Mouse (Mus musculus) hindbrain, embryonic 16.5 days (tissue): ENCODE results near the gene Plpp3. TPM values are rescaled to one million over a fixed set of nuclear protein-coding genes. Genes with fewer than 3 reads are reported as not detected.
A peak's percentile ranks its signal among the peaks of the same experiment; 100 is the strongest.

ENCODE experiments used
- ATAC-seq: fragments of 200-750 bp; cut with Nextera tagmentation; 2 replicates; pipeline ENCODE4 v1.8.0; 2017; ENCODE audit warnings: moderate TSS enrichment, moderate library complexity
- H3K27ac ChIP-seq: fragments of 300-500 bp; sonication (generic); 2 replicates; pipeline ENCODE4 v1.5.1; 2014; ENCODE audit warnings: low read depth, mild to moderate bottlenecking, control low read depth, low read length, moderate library complexity
- H3K27me3 ChIP-seq: fragments of 300-500 bp; sonication (generic); replicated peaks from 2 replicates; pipeline ENCODE4 v1.6.1; 2014; ENCODE audit warnings: low read length; ENCODE audit not compliant: control insufficient read depth, insufficient read depth
- H3K36me3 ChIP-seq: fragments of 300-500 bp; sonication (generic); 2 replicates; pipeline ENCODE4 v1.6.1; 2014; ENCODE audit warnings: mild to moderate bottlenecking, low read length, moderate library complexity, mixed read lengths; ENCODE audit not compliant: control insufficient read depth, insufficient read depth
- H3K4me1 ChIP-seq: fragments of 300-500 bp; sonication (generic); 2 replicates; pipeline ENCODE4 v1.6.1; 2014; ENCODE audit warnings: low read depth, low read length; ENCODE audit not compliant: control insufficient read depth, insufficient read depth
- H3K4me2 ChIP-seq: fragments of 300-500 bp; sonication (generic); 2 replicates; pipeline ENCODE4 v1.6.1; 2014; ENCODE audit warnings: mild to moderate bottlenecking, low read length, control low read depth, moderate library complexity
- H3K4me3 ChIP-seq: fragments of 300-500 bp; sonication (generic); 2 replicates; pipeline ENCODE4 v1.5.1; 2014; ENCODE audit warnings: mild to moderate bottlenecking, low read length, control low read depth, moderate library complexity
- H3K9ac ChIP-seq: fragments of 300-500 bp; sonication (generic); 2 replicates; pipeline ENCODE4 v1.6.1; 2014; ENCODE audit warnings: low read depth, mild to moderate bottlenecking, control low read depth, low read length, moderate library complexity
- H3K9me3 ChIP-seq: fragments of 300-500 bp; sonication (generic); 2 replicates; pipeline ENCODE4 v1.6.1; 2014; ENCODE audit warnings: mild to moderate bottlenecking, low read length, moderate library complexity; ENCODE audit not compliant: control insufficient read depth
- WGBS: fragments of 180-500 bp; shearing (Covaris S2); extraction: QIAGEN DNeasy Blood & Tissue Kit; methylation state at CpG from one replicate; pipeline ENCODE4 v1.1.7; 2014; 5-methylcytosine and 5-hydroxymethylcytosine counted together
- polyA plus RNA-seq: library from polyadenylated mRNA; unstranded; fragments of >200 nt; fragmentation: Nextera tagmentation; extraction: Ambion mirVana; gene quantifications from 2 replicates; pipeline ENCODE4 v1.2.1, GENCODE M21; 2015

Gene Plpp3
- polyA plus RNA-seq, 1 experiment from 2014 or later = 122 TPM

DNA sequence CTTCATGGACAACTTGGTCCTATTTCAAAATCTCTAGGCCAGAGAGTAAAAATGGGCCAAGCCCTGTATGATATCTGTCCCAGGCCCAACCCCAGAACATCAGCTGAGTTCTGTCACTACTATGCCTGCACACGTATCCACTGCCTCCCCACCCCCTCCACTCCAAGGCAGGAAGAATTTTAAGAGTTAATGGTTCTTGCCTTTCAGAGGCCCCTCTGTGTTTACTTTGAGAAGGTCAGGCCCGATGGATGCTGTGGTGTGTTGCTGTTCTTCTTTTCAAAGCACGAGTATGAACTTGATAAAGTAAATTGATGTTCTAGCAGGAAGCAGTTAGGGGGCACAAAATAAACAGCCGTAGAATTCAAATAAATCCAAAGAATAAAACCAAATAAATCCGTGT lies 35.5 kb downstream of the Plpp3 start:
- Histone ChIP-seq H3K4me1 (no peaks in the 10 kb centered on the region; the same call in none of the 2 replicates), H3K4me2 (no peak overlapping the region), H3K9ac (no peak overlapping the region), H3K27ac (no peak overlapping the region), H3K27me3 (no peaks in the 10 kb centered on the region), H3K36me3 (no peaks in the 10 kb centered on the region), H3K4me3 (no peak overlapping the region), H3K9me3 (no peaks in the 10 kb centered on the region)
- WGBS = 37% methylated on average over 5 of the region's 5 CpGs
- ATAC-seq = no peak

DNA sequence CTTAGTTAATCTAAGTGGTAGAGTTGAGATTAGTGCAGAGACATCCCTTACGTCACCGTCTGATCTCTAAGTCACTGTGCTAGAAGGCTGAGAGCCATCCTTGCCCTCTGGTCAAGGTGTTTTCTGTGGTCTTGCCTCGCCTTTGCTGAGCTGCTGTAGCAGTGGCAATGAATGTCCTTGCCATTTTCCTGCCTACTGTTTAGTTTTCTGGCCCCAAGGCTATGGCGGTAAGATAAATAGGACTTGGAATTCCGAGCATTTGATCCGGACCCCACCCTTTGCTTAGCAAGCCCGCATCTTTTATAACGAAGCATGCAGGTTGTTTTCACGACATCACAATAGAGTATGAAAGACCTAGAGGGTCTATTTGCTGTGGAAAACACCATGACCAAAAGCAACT lies 38.1 kb downstream of the Plpp3 start:
- Histone ChIP-seq H3K4me2 (no peak overlapping the region), H3K27ac (no peak overlapping the region), H3K36me3 (no peaks in the 10 kb centered on the region), H3K4me1 (no peaks in the 10 kb centered on the region; the same call in none of the 2 replicates), H3K9me3 (no peaks in the 10 kb centered on the region), H3K4me3 (no peak overlapping the region), H3K9ac (no peak overlapping the region), H3K27me3 (no peaks in the 10 kb centered on the region)
- ATAC-seq = no peak
- 76% methylated on average over 9 of the region's 9 CpGs for WGBS

DNA sequence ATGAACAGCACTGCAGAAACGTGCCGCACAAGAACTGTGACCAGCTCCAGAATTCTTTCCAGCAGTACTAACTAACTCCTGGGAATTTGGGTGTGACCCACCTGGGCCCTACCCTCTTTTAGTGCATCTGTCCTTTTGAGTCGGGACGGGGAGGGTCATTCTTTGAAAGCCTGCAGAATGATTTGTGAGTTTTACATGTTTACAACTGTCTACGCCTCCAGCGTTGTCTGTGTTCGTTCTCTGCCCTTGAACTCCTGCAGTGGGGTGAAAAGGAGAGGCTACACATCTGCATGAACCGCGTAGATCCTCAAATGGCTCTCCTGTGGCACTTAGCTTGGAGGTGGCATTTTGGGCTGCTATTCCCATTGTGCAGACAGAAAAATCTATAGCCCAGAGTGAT lies 39.0 kb downstream of the Plpp3 start:
- H3K4me2 ChIP-seq = no peak overlapping the region
- H3K4me1 ChIP-seq = no peaks in the 10 kb centered on the region; the same call in none of the 2 replicates
- H3K27ac ChIP-seq = no peak overlapping the region
- H3K9ac ChIP-seq = no peak overlapping the region
- no peaks in the 10 kb centered on the region for H3K36me3 ChIP-seq
- WGBS = 78% methylated on average over 9 of the region's 9 CpGs
- H3K27me3 ChIP-seq = no peaks in the 10 kb centered on the region
- no peaks in the 10 kb centered on the region for H3K9me3 ChIP-seq
- H3K4me3 ChIP-seq = no peak overlapping the region
- no peak for ATAC-seq

DNA sequence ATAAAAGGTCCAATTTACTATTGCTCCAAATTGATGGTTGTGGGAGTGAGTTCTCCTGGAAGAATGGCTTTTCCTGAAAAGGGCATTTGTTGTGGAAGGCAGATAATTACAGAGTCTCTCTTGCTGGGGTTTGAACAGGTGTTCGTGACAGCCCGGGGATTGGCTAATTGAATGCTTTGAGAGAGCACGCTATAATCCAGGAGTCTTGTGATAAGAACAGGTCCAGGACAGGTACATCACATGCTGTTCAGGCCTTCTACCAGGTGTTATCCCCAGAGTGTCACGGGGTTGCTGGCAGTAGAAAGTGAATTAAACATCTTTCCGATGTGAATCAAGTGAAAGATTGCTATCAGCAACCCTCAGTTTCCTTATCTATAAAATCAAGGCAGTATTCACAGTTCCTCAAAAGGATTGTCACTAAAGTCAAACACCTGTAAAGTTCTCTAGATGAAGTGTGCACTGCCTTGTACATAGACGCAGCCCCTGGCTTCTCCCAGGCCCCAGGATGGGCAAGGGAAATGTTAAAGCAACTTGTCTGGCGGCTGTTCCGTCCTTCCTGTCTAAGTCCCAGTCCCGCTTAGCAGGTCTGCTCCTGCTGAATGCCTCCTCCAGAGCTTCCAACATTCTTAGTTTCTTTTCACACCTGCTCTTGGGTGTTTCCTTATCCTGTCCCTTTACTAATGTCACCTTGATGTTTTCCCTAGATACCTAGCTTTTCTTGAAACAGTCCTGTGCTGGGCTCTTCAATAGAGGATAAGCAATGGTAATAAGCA lies 40.0 kb downstream of the Plpp3 start:
- Histone ChIP-seq H3K36me3 (no peaks in the 10 kb centered on the region), H3K9me3 (no peaks in the 10 kb centered on the region), H3K4me1 (no peaks in the 10 kb centered on the region; the same call in 1 of the 2 replicates), H3K9ac (no peak overlapping the region), H3K27me3 (no peaks in the 10 kb centered on the region), H3K27ac (no peak overlapping the region), H3K4me2 (no peak overlapping the region), H3K4me3 (no peak overlapping the region)
- WGBS = 79% methylated on average over 9 of the region's 9 CpGs
- no peak for ATAC-seq

DNA sequence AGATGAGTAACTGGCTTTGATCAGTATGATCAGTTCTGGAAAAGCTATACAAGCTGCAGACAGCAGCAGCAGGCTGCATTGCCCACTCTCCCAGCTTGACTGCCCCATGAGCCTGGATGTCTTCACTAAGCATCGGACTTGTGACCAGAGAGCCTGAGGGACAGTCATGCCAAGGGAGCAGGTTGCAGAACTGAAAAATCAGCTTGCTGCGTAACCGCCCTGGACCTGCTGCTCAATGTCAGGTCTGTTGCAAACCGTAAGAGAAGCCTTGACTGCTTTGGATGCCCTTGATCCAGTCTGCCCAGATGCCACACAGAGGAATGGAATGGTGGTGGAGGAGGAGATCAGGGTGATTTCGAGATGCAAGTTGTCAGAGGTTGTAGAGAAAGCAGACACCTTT lies 41.5 kb downstream of the Plpp3 start:
- H3K36me3 ChIP-seq = no peaks in the 10 kb centered on the region
- H3K4me2 ChIP-seq = no peak overlapping the region
- 88% methylated on average over 5 of the region's 5 CpGs for WGBS
- ATAC-seq = no peak
- no peaks in the 10 kb centered on the region for H3K9me3 ChIP-seq
- H3K4me1 ChIP-seq = peaks cover 5% of the 10 kb centered on the region
- no peak overlapping the region for H3K9ac ChIP-seq
- no peak overlapping the region for H3K4me3 ChIP-seq
- no peak overlapping the region for H3K27ac ChIP-seq
- no peaks in the 10 kb centered on the region for H3K27me3 ChIP-seq

DNA sequence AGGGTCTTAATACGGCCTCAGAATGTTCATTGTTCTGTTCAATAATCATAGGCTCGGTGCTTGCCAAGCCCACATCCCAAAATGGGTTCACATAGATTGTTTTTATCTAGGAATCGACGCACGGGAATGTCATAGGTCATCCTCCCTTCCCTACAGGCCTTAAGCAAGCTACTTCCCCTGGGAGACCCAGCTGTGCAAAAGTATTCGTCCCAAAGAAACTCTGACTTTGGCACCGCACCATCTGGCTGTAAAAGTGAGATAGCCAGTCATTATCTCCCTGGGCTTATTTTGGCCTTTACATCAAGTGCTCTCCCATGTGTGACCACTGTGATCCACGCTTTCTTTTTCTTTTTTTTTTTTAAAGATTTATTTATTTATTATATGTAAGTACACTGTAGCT lies 42.2 kb downstream of the Plpp3 start:
- WGBS = 81% methylated on average over 8 of the region's 8 CpGs
- no peak for ATAC-seq
- H3K4me2 ChIP-seq = no peak overlapping the region
- H3K27ac ChIP-seq = no peak overlapping the region
- H3K9ac ChIP-seq = no peak overlapping the region
- H3K9me3 ChIP-seq = no peaks in the 10 kb centered on the region
- H3K36me3 ChIP-seq = no peaks in the 10 kb centered on the region
- peaks cover 8% of the 10 kb centered on the region for H3K4me1 ChIP-seq
- H3K4me3 ChIP-seq = no peak overlapping the region
- no peaks in the 10 kb centered on the region for H3K27me3 ChIP-seq

DNA sequence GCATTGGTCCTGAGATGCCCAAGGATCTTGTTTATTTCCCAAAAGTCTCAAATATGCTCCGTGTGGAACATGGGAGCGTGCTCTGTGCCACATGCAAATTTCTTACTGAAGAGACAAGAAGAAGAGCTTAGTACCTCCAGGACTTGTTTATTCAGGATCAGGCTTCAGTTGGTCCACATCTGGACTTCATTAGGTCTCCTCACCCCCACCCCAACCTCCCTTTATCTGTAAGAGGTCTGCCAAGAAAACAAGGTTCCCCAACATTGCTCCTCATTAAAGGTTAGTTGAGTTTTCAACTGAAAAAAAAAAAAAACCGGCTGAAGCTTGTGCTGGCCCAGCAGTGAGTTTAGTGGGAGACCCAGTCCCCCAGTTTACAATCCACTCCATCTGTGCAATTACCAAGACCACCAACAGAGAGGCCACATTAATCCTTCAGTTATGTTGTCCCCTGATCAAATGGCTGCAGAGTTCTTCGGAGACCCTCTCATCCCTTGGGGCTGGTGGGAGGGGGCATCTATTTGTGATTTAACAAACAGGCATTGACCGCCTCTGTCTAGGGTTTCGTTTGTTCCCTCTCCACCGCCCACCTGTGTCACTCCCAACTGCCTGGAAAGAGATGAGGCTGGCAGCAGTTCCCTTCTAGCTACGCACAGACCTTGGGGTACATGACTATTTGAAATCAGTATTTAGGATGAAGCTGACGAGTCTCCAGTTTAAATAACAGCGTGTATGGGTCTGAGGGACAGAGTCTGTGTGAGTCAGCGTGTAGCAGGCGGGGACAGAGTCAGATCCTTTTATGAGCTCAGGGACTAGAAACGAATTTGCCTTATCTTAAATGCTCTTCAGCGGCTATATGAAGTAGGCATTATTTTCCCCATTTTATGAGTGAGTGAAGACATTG lies 43.7 kb downstream of the Plpp3 start:
- Histone ChIP-seq H3K4me2 (no peak overlapping the region), H3K9ac (no peak overlapping the region), H3K27ac (no peak overlapping the region), H3K4me1 (peaks cover 19% of the 10 kb centered on the region), H3K27me3 (no peaks in the 10 kb centered on the region), H3K36me3 (no peaks in the 10 kb centered on the region), H3K9me3 (no peaks in the 10 kb centered on the region), H3K4me3 (no peak overlapping the region)
- 48% methylated on average over 14 of the region's 14 CpGs for WGBS
- no peak for ATAC-seq

DNA sequence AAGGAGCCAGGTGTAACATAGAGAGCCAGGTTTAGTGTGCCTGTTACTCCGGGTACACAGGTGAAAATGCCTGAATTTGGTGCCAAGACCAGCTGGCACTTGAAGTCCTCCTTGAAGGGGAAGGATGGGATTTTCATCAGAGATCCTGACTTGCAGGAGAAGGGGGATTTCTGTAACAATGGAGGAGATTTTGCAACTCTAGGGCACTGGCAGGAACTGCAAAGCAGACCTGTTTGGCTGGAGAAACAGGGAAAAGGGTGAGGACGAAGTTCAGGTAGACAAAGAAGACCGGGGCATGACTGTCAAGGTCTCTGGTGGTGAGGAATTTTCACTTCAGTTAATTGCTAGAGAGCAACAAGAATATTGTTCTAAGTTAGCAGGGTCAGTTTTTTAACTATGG lies 45.3 kb downstream of the Plpp3 start:
- Histone ChIP-seq H3K4me1 (peaks cover 23% of the 10 kb centered on the region), H3K9ac (no peak overlapping the region), H3K9me3 (no peaks in the 10 kb centered on the region), H3K27me3 (no peaks in the 10 kb centered on the region), H3K4me3 (no peak overlapping the region), H3K27ac (no peak overlapping the region), H3K36me3 (no peaks in the 10 kb centered on the region), H3K4me2 (no peak overlapping the region)
- 91% methylated on average over 3 of the region's 3 CpGs for WGBS
- no peak for ATAC-seq

DNA sequence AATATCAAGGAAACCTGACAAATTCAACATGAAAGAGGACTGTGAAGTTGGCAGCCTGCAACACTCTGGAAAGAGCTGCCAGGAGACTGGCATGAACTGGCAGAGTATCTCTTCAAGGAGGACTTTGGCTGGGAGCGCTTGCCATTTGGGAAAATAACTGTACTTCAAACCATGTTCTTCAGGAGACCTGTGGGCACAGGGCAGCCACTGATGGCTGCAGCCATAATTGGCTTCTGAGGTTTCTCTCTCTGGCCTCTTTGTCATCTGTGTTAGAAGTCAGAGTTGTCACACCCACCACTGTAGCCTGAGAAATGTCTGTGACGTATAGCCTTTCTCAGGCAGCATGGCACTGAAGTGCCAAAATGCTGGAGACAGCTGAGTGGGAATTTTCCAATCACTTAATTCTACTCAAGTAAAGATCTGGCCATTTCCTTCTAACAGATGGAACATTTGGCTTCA lies 46.2 kb downstream of the Plpp3 start:
- 0 out of 2 replicates have a peak, but pooled peaks have one; percentile 35 for ATAC-seq
- Histone ChIP-seq H3K9me3 (no peaks in the 10 kb centered on the region), H3K36me3 (no peaks in the 10 kb centered on the region), H3K4me2 (no peak overlapping the region), H3K4me1 (peaks cover 23% of the 10 kb centered on the region), H3K9ac (no peak overlapping the region), H3K27ac (peak overlapping the region; percentile 35), H3K4me3 (no peak overlapping the region), H3K27me3 (no peaks in the 10 kb centered on the region)
- 60% methylated on average over 2 of the region's 2 CpGs for WGBS
